Mouse (Mus musculus) heart, embryonic 16.5 days (tissue): ENCODE results near the gene Vmn2r43. TPM values are rescaled to one million over a fixed set of nuclear protein-coding genes. Genes with fewer than 3 reads are reported as not detected.
"Not testable (repeated sequence)": the region's sequence is repeated elsewhere in the genome, so short reads cannot be mapped to it uniquely, and the experiment has no call there.

Experiments
- ATAC-seq: fragments of 200-750 bp; cut with Nextera tagmentation; replicated peaks from 2 replicates; pipeline ENCODE4 v1.8.0; 2017; ENCODE audit warnings: moderate number of reproducible peaks; ENCODE audit not compliant: insufficient read depth, low FRiP score; ENCODE audit errors: extremely low read depth
- H3K27ac ChIP-seq: fragments of 300-500 bp; sonication (generic); 2 replicates; pipeline ENCODE4 v1.5.1; 2014; ENCODE audit warnings: mild to moderate bottlenecking, low read length, control low read depth, moderate library complexity
- H3K27me3 ChIP-seq: fragments of 300-500 bp; sonication (generic); 2 replicates; pipeline ENCODE4 v1.6.1; 2014; ENCODE audit warnings: low read length, mixed read lengths; ENCODE audit not compliant: control insufficient read depth, insufficient read depth
- H3K36me3 ChIP-seq: fragments of 300-500 bp; sonication (generic); 2 replicates; pipeline ENCODE4 v1.6.1; 2014; ENCODE audit not compliant: control insufficient read depth, insufficient read depth
- H3K4me1 ChIP-seq: fragments of 300-500 bp; sonication (generic); 2 replicates; pipeline ENCODE4 v1.6.1; 2014; ENCODE audit warnings: low read length, mixed read lengths; ENCODE audit not compliant: control insufficient read depth, insufficient read depth
- H3K4me2 ChIP-seq: fragments of 300-500 bp; sonication (generic); 2 replicates; pipeline ENCODE4 v1.6.1; 2014; ENCODE audit warnings: low read depth, mild to moderate bottlenecking, control low read depth, low read length
- H3K4me3 ChIP-seq: fragments of 300-500 bp; sonication (generic); 2 replicates; pipeline ENCODE4 v1.5.1; 2014; ENCODE audit warnings: mild to moderate bottlenecking, control low read depth, low read length
- H3K9ac ChIP-seq: fragments of 300-500 bp; sonication (generic); 2 replicates; pipeline ENCODE4 v1.6.1; 2014; ENCODE audit warnings: low read length, control low read depth
- H3K9me3 ChIP-seq: fragments of 300-500 bp; sonication (generic); replicated peaks from 2 replicates; pipeline ENCODE4 v1.6.1; 2016; ENCODE audit warnings: low read length; ENCODE audit not compliant: control insufficient read depth
- WGBS: fragments of 180-500 bp; shearing (Covaris S2); extraction: QIAGEN DNeasy Blood & Tissue Kit; methylation state at CpG from one replicate; pipeline ENCODE4 v1.1.7; 2014; 5-methylcytosine and 5-hydroxymethylcytosine counted together
- polyA plus RNA-seq: library from polyadenylated mRNA; unstranded; fragments of >200 nt; fragmentation: Nextera tagmentation; extraction: Ambion mirVana; gene quantifications from 2 replicates; pipeline ENCODE4 v1.2.1, GENCODE M21; 2015

Gene Vmn2r43
- not detected in 2 replicates for polyA plus RNA-seq

GRCm38 (mm10) chr7:8260499-8260898 is at the start of gene Vmn2r43:
Gene Vmn2r43, minus strand, starts transcription at chr7:8260599.
- not testable (repeated sequence) for H3K9ac ChIP-seq, H3K4me3 ChIP-seq, H3K27ac ChIP-seq, H3K9me3 ChIP-seq, H3K4me2 ChIP-seq, ATAC-seq, H3K4me1 ChIP-seq, H3K36me3 ChIP-seq, H3K27me3 ChIP-seq
- WGBS = no CpG with 5 or more reads among the region's 1 CpGs

- not testable (repeated sequence) for H3K9ac ChIP-seq, H3K9me3 ChIP-seq, H3K36me3 ChIP-seq, H3K4me2 ChIP-seq, H3K27ac ChIP-seq, H3K4me1 ChIP-seq, H3K4me3 ChIP-seq, H3K27me3 ChIP-seq, ATAC-seq
- WGBS = no CpG with 5 or more reads among the region's 2 CpGs
Measured at GRCm38 (mm10) chr7:8200220-8200619, 60.2 kb downstream of the Vmn2r43 start, which contains the start of gene Vmn2r42. Gene Vmn2r42, minus strand, starts transcription at chr7:8200320.

Other genes with a start within 250 kb of the Vmn2r43 start
- gene Vmn2r41, start 98.9 kb downstream of the Vmn2r43 start, polyA plus RNA-seq = not detected in 2 replicates
- gene Vmn2r42, start 60.3 kb downstream of the Vmn2r43 start, polyA plus RNA-seq = not detected in 2 replicates
- gene Vmn2r44, start 122.7 kb upstream of the Vmn2r43 start, polyA plus RNA-seq = not detected in 2 replicates
- gene Vmn2r45, start 228.5 kb upstream of the Vmn2r43 start, polyA plus RNA-seq = not detected in 2 replicates